Mouse (Mus musculus) right cerebral cortex, postnatal 14 days (tissue): ENCODE measurements around the gene Srbd1.

Experiments
- DNase-seq: peaks from one replicate; pipeline ENCODE4 v3.0.0; 2022

Srbd1 gene

GRCm38 (mm10) chr17:86135835-86136234 is 9.1 kb downstream of the Srbd1 start:
- DNase-seq = no peak

- no peak for DNase-seq
Observed at GRCm38 (mm10) chr17:86134461-86134860, 10.5 kb downstream of the Srbd1 start.

GRCm38 (mm10) chr17:86132534-86132933 is 12.4 kb downstream of the Srbd1 start:
- no peak for DNase-seq

GRCm38 (mm10) chr17:86128198-86128597 is 16.8 kb downstream of the Srbd1 start:
- no peak for DNase-seq

GRCm38 (mm10) chr17:86125908-86126307 is 19.1 kb downstream of the Srbd1 start:
- no peak for DNase-seq

GRCm38 (mm10) chr17:86123146-86123545 is 21.8 kb downstream of the Srbd1 start:
- DNase-seq = no peak

- no peak for DNase-seq
Observed at GRCm38 (mm10) chr17:86096875-86097274, 48.1 kb downstream of the Srbd1 start.

GRCm38 (mm10) chr17:86093124-86093523 is 51.9 kb downstream of the Srbd1 start:
- DNase-seq = no peak

- no peak for DNase-seq
Observed at GRCm38 (mm10) chr17:86091631-86092030, 53.3 kb downstream of the Srbd1 start.

GRCm38 (mm10) chr17:86089893-86090588 is 54.9 kb downstream of the Srbd1 start:
- DNase-seq = no peak

GRCm38 (mm10) chr17:86087922-86088321 is 57.1 kb downstream of the Srbd1 start:
- no peak for DNase-seq

- DNase-seq = no peak
Observed at GRCm38 (mm10) chr17:86086191-86086590, 58.8 kb downstream of the Srbd1 start.

- DNase-seq = no peak
Observed at GRCm38 (mm10) chr17:86083207-86083606, 61.8 kb downstream of the Srbd1 start.

- DNase-seq = no peak
Observed at GRCm38 (mm10) chr17:86078060-86078459, 66.9 kb downstream of the Srbd1 start.

- DNase-seq = no peak
Observed at GRCm38 (mm10) chr17:86067444-86067843, 77.5 kb downstream of the Srbd1 start.

- DNase-seq = no peak
Observed at GRCm38 (mm10) chr17:86065833-86066232, 79.1 kb downstream of the Srbd1 start.

GRCm38 (mm10) chr17:86063461-86063860 is 81.5 kb downstream of the Srbd1 start:
- DNase-seq = peak; percentile 67

- DNase-seq = no peak
Observed at GRCm38 (mm10) chr17:86060911-86061310, 84.1 kb downstream of the Srbd1 start.

GRCm38 (mm10) chr17:86040221-86040984 is 104.6 kb downstream of the Srbd1 start:
- DNase-seq = no peak

GRCm38 (mm10) chr17:86039741-86040140 is 105.2 kb downstream of the Srbd1 start:
- DNase-seq = no peak

GRCm38 (mm10) chr17:86038211-86038648 is 106.7 kb downstream of the Srbd1 start:
- no peak for DNase-seq

- no peak for DNase-seq
Observed at GRCm38 (mm10) chr17:86035576-86035975, 109.4 kb downstream of the Srbd1 start.

- DNase-seq = no peak
Observed at GRCm38 (mm10) chr17:86035146-86035545, 109.8 kb downstream of the Srbd1 start.

- no peak for DNase-seq
Observed at GRCm38 (mm10) chr17:86034641-86035040, 110.3 kb downstream of the Srbd1 start.
